Mouse (Mus musculus) CH12.LX (cell line): ENCODE measurements around the gene Fam160a1.

ENCODE experiments used
- CTCF ChIP-seq, 2 experiments: IDR thresholded peaks in 1 of 2; conservative IDR thresholded peaks in 1 of 2; 2 replicates each; pipeline ENCODE4 v1.5.1; 2011 to 2012; ENCODE audit warnings: low read depth in 2 of 2, low read length in 2 of 2, improper control_type of control experiment in 1 of 2, inconsistent platforms in 1 of 2, mild to moderate bottlenecking in 1 of 2, moderate library complexity in 1 of 2
- GABPA ChIP-seq: IDR thresholded peaks from 2 replicates; pipeline ENCODE4 v1.6.1; 2012; ENCODE audit warnings: low read depth, low read length, improper control_type of control experiment, inconsistent platforms; ENCODE audit not compliant: insufficient replicate concordance
- IRF4 ChIP-seq: IDR thresholded peaks from 2 replicates; pipeline ENCODE4 v1.6.1; 2014; ENCODE audit warnings: low read depth, mild to moderate bottlenecking, inconsistent platforms, low read length, improper control_type of control experiment
- NELFE ChIP-seq: IDR thresholded peaks from 2 replicates; pipeline ENCODE4 v1.6.1; 2011; ENCODE audit warnings: low read depth, low read length, improper control_type of control experiment
- NRF1 ChIP-seq: IDR thresholded peaks from 2 replicates; pipeline ENCODE4 v1.6.1; 2014; ENCODE audit warnings: low read depth, mild to moderate bottlenecking, inconsistent platforms, low read length, improper control_type of control experiment, moderate library complexity
- RCOR1 ChIP-seq: conservative IDR thresholded peaks from 2 replicates; pipeline ENCODE4 v1.6.1; 2012; ENCODE audit warnings: low read depth, mild to moderate bottlenecking, inconsistent platforms, low read length, improper control_type of control experiment
- SIN3A ChIP-seq: IDR thresholded peaks from 2 replicates; pipeline ENCODE4 v1.6.1; 2012; ENCODE audit warnings: low read length, improper control_type of control experiment, inconsistent platforms
- ZMIZ1 ChIP-seq: IDR thresholded peaks from 2 replicates; pipeline ENCODE4 v1.6.1; 2012; ENCODE audit warnings: low read depth, mild to moderate bottlenecking, inconsistent platforms, low read length, improper control_type of control experiment

GRCm38 (mm10) chr3:85669844-85670243, 147.2 kb downstream of the Fam160a1 start:
- TF ChIP-seq CTCF (conservative IDR thresholded peaks at IDR 0.05 in 1 of 2, IDR thresholded peaks at IDR 0.05 in 1 of 2; ENCODE audit: low read depth in 2 of 2, low read length in 2 of 2) (no peak), RCOR1 (no peak), ZMIZ1 (no peak), NELFE (no peak), SIN3A (no peak), IRF4 (no peak), NRF1 (no peak), GABPA (no peak)
